Mouse (Mus musculus) ES-Bruce4 (cell line): ENCODE results near the gene Samd13.

Experiments
- CTCF ChIP-seq: IDR thresholded peaks from one replicate; pipeline ENCODE4 v1.8.1; 2011; ENCODE audit warnings: low read depth, low read length
- EP300 ChIP-seq: IDR thresholded peaks from 2 replicates; pipeline ENCODE4 v1.6.1; 2011; ENCODE audit warnings: low read depth, low read length; ENCODE audit not compliant: insufficient read depth
- POLR2A ChIP-seq: IDR thresholded peaks from one replicate; pipeline ENCODE4 v1.8.1; 2011; ENCODE audit warnings: low read length; ENCODE audit not compliant: insufficient read depth

DNA sequence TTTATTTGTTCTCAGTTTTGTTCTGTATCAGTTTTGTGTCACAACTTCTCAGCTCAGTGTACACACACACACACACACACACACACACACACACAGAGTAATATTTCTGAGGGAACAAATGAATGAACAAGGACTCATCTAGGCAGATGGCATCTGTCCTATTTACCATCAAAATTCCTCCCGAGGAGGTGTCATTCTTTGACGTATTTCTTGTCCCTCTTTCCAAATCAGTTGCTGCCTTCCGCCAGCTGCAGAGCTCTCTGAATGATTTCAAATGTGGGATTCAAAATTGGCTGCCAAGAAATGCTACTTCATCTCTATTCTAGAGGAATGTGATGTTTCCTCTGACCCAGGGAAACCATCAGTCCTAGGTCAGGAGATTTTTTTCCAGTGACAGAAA, 37.6 kb upstream of the Samd13 start:
- no peak for TF ChIP-seq CTCF
- no peak for TF ChIP-seq POLR2A
- no peak for TF ChIP-seq EP300
